Mouse (Mus musculus) right cerebral cortex, postnatal 36 days (tissue): ENCODE results near the gene Defb42.

Experiments
- DNase-seq, 2 experiments: peaks; one replicate each; pipeline ENCODE4 v3.0.0; 2022; ENCODE audit warnings: low spot score in 2 of 2, mixed read lengths in 1 of 2

Gene Defb42

GRCm38 (mm10) chr14:63046691-63047090, at the start of gene Defb42:
Defb42 (plus strand) TSS chr14:63046991.
- no peak for DNase-seq

- DNase-seq: no peak
These were observed 49.0 kb upstream of the Defb42 start, which contains the start of gene Defb47 for GRCm38 (mm10) chr14:62997777-62998176. Defb47 (plus strand) TSS chr14:62998077.

GRCm38 (mm10) chr14:62998977-62999376, 47.8 kb upstream of the Defb42 start:
- DNase-seq: no peak

GRCm38 (mm10) chr14:63002588-63002987, 44.2 kb upstream of the Defb42 start:
- DNase-seq: no peak

DNA sequence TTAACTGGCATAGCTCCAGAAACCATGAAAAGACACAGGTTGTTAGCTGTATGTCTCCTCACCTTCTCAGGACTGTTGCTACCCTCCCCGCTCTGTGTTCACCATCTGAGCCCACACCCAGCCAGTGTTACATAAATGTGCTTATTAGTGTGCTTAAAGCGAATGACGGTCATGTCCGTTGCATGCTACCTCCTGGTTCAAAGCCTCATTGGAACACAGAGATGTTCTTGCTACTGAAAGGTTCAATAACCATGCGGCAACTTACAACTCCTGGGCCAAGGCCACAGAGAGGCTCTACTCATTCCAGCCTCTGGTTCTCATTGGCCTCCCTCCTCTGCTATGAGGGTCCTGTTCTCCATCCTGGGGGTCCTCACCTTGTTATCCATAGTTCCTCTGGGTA, 35.3 kb upstream of the Defb42 start, which contains the start of gene Defb43:
TSS of gene Defb43 (plus strand) at position 301 of the 400 bp plus-strand sequence.
- no peak for DNase-seq

DNA sequence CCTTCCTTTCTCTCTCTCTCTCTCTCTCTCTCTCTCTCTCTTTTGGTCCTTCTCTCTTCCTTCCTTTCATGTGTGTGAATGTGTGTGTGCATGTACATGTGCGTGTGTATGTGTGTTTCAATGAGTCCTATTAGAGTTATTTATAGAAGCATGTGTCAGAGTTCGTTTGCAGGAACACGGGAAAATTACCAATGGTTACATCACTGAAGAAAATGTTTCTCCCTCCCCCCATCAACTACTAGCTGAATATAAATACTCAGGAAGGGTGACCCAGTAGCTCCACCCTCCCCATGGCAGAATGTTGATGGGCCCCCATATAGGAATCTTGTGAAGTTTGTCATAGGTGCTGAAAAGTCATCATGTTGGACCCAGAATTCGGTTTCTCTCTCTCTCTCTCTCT, 33.7 kb upstream of the Defb42 start:
- no peak for DNase-seq

- DNase-seq: no peak
These were observed 32.1 kb upstream of the Defb42 start for GRCm38 (mm10) chr14:63014667-63015066.

DNA sequence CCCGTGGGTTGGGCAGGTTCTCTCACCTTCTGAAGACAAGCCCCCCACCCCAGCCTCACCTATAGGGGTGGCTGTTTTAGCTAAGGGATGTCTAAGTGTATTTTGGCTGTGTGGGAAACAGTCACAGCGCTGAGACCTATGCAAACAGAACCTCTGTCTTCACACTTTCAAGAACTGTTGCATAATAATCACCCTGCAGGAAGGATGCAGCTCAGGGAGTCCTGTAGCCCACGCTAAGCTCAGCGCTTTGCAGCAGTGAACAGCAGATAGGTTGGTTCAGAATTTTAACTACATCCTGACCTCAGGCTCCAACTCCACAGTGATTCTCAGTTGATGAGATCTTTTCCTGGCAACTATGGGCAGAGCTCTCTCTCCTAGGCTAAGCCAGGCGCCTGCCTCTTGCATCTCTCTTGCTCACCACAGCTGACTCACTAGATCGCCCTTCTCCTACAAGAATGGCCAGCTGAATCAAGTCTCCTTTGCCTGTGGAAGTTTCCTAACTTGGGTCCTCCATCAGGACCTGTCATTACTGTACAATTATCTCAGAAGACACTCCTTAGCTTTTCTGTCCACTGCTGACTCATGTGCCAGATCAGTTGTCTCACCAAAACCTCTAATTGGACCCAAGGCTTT, 26.2 kb upstream of the Defb42 start:
- DNase-seq: peak; percentile 26 to 59

DNA sequence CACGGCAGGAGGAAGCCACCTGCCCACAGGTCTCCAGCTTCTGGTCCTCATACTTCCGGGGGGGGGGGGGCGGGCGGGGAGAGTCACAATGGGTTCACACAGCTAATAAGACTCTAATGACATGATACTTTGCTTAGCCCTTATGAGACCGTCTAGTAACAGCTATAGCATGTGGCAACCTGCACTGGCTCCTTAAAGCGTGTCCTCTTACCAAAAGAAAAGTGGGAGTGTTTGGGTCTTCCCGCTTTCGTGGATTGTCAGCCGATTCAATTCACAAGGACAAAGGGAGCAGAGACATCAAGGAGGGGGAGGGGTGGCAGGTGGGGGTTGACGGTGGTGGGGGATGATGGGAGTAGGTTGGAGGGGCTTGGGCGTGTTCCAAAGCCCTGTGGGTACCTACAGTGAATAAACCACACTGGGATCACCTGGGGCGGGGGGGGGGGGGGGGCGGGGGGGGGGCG, 3.1 kb downstream of the Defb42 start, which contains the start of gene Defb30:
TSS of gene Defb30 (minus strand) at position 51 of the 461 bp plus-strand sequence.
- no peak for DNase-seq

- DNase-seq: peak in 1 of 2 experiments; percentile 17
These were observed 4.0 kb downstream of the Defb42 start for GRCm38 (mm10) chr14:63050769-63051168.

GRCm38 (mm10) chr14:63054729-63055128, 7.9 kb downstream of the Defb42 start:
- peak in 1 of 2 experiments; percentile 12 for DNase-seq

GRCm38 (mm10) chr14:63060361-63060760, 13.6 kb downstream of the Defb42 start:
- DNase-seq: no peak

GRCm38 (mm10) chr14:63062184-63062583, 15.4 kb downstream of the Defb42 start:
- DNase-seq: no peak

DNA sequence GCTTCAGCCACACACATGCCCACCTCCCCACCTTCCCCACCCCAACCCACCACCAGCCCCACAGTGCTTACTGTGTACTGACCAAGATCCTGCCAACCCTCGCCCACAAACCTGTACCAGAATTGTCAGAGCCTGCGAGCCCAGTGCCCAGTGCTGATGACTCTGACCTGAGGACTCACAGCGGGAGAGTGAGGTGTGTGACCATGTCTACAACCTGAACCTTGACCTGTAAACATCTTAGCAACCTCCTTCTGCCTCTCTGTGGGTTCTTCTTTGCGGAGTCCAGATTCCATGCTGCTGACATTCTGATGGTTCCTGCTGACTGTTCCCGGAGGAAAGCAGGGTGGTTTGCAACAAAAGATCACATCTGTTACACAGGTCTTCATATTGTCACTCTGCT, 18.6 kb downstream of the Defb42 start:
- no peak for DNase-seq

DNA sequence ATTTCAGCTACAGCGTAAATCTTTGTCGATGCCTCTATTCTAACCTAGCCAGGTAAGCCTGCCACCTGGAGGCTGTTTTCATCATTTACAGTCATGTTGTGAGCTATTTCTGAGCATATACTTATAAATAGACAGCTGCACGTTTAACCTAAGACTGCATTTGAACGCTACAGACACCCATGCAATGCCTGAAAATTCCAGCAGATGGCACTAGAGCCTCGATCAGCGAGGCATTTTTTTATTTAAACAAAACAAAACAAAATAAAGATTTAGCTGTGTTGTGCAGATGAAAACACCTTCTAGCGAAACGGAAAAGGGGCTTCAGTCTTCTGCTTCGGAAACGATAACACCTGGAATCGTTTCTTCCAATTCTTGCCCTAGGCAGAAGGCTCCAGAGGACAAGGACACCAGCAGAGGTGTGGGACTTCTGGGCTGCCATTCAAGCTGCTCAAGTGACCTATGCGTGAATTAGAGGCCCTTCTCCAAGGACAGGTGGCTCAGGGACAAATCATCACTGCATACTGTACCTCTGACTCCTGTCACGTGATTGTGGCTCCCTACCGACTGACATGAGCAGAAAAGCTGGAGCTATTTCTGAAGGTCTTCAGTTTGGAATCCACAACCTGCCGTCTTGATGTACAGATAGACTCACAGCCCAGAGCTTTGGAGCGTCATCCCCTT, 20.0 kb downstream of the Defb42 start:
- DNase-seq: peak in 1 of 2 experiments; percentile 27

- no peak for DNase-seq
These were observed 20.9 kb downstream of the Defb42 start for GRCm38 (mm10) chr14:63067708-63068107.
